In the genomic region with DNA sequence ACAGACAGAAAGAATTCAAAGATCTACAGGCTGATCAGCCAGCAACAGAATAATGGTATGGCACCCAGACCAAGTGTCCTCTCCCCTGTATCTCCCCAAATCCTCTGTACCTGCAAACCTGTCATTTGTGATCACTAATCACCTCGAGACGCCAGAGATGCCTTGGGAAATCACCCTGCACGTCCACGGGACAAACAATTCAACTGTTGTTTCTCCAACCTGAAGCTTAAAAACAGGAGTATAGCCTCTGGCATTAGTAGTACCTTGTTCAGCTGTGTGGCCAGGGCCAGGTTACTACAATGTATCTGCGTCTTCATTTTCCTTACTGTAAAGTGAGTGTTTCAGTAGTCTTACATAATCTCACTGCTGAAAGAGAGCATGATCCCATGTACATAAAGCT, we compare ENCODE assay signal across 20 mouse cellular contexts.
"Had no signal": no experiment of that assay in that cellular context is flagged by ENCODE, and none has a peak within 500 bp of the region (broad histone marks: within the 10 kb centered on the region; RNA-seq: fewer than 3 reads in every experiment).

No protein-coding gene starts in this region.

- H3K27ac ChIP-seq: liver, embryonic 14.5 days; midbrain, embryonic 10.5 days; midbrain, embryonic 12.5 days; neural tube, embryonic 13.5 days; neural tube, embryonic 15.5 days; stomach, embryonic 15.5 days; stomach, postnatal 0 days had no signal

- H3K9ac ChIP-seq: liver, embryonic 14.5 days; lung, embryonic 14.5 days; midbrain, embryonic 12.5 days; neural tube, embryonic 13.5 days; neural tube, embryonic 15.5 days; stomach, embryonic 15.5 days had no signal

- H3K9me3 ChIP-seq: midbrain, embryonic 10.5 days; midbrain, embryonic 12.5 days; neural tube, embryonic 13.5 days; neural tube, embryonic 15.5 days; stomach, embryonic 15.5 days had no signal

- H3K4me1 ChIP-seq: midbrain, embryonic 10.5 days; midbrain, embryonic 12.5 days; stomach, embryonic 15.5 days had no signal

- H3K27me3 ChIP-seq: midbrain, embryonic 12.5 days; neural tube, embryonic 13.5 days; neural tube, embryonic 15.5 days; stomach, embryonic 15.5 days had no signal

- DNase-seq: lung, adult 18-20 months; lung, postnatal 14 days; lung, postnatal 4 days; midbrain, embryonic 14.5 days; retina, postnatal 1 day; right cerebral cortex, adult 18-20 months; right cerebral cortex, postnatal 25 days; right cerebral cortex, postnatal 4 days; spleen, adult 18-20 months; thymus, adult 2 months; thymus, postnatal 25 days had no signal

- H3K4me3 ChIP-seq: midbrain, embryonic 10.5 days; midbrain, embryonic 12.5 days; myocyte; neural tube, embryonic 13.5 days; neural tube, embryonic 15.5 days; stomach, embryonic 15.5 days had no signal

- H3K36me3 ChIP-seq: midbrain, embryonic 10.5 days; midbrain, embryonic 12.5 days; neural tube, embryonic 13.5 days; neural tube, embryonic 15.5 days; stomach, embryonic 15.5 days had no signal
